ENCODE assay signal across 23 mouse cellular contexts in the genomic region with DNA sequence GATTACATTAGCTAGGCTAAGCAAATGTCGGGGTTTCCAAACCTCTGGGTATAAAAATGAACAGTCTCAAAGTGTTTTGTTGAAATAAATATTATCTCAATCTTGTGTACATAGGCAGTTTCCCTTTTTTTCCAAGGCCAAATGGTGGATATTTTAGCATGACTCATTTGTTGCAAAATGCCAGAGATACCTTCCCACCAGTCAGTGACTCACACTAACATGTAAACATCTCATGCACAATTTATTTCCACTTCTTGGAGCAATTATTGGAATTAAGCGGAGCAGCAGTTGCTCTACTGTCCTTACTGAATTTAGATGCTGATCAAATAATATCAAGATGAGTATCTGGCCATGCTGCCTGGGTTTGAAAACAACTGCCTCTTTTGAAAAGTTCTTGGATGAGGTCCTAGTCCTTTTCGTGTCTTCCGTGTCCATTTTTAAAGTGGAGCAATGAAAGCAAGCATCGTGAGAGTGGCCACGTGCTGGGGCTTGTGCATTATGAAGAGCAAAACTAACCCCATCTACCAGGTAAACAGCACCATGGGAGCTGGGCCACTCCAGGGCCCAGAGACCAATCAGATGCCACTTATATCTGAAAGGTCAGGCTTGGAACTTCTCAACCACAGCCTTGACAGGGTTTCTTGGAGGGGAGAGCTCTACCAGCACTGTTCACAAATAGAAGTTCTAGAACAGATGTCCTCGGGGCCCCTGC. TPM values are rescaled to one million over a fixed set of nuclear protein-coding genes. Genes with fewer than 3 reads are reported as not detected.
A peak's percentile ranks its signal among the peaks of the same experiment; 100 is the strongest.
DNase-seq lines count a peak whose midpoint lies in the region; TF ChIP-seq lines count a peak whose summit lies in the region.
"Had no signal": no experiment of that assay in that cellular context is flagged by ENCODE, and none has a peak within 500 bp of the region (broad histone marks: within the 10 kb centered on the region; RNA-seq: fewer than 3 reads in every experiment).

No protein-coding gene starts in this region.

- TF ChIP-seq CTCF in layer of hippocampus, adult 2 months (conservative IDR thresholded peaks at IDR 0.05): no peak
- no peak for TF ChIP-seq CTCF in C2C12 (IDR thresholded peaks at IDR 0.05; ENCODE audit: control insufficient read depth, insufficient read depth, insufficient read length)

- no peak for DNase-seq in layer of hippocampus, adult 2 months (ENCODE audit: low spot score in 2 of 2)
- DNase-seq in layer of hippocampus, postnatal 36 days: no peak
- DNase-seq in 3134 (ENCODE audit: extremely low read depth, insufficient read length, low spot score): peak; percentile 45
- peak; percentile 68 for DNase-seq in fibroblast of lung, adult 2 months (ENCODE audit: low read depth)
- no peak for DNase-seq in spleen, postnatal 14 days (ENCODE audit: low spot score in 2 of 2)
- no peak for DNase-seq in B cell, adult 2 months
- DNase-seq in right cerebral cortex, adult 2 months (ENCODE audit: low spot score in 2 of 2): no peak
- DNase-seq: adrenal gland, postnatal 10 days; cerebellum, adult 11-12 months; cerebellum, postnatal 36 days; gastrocnemius, postnatal 36 days; left cerebral cortex, postnatal 4 days; liver; right cerebral cortex, postnatal 25 days; thymus, postnatal 25 days had no signal

- no peaks in the 10 kb centered on the region for H3K36me3 ChIP-seq in C2C12 (ENCODE audit: control insufficient read depth, insufficient read depth)
- H3K36me3 ChIP-seq: G1E; heart, embryonic 10.5 days; hindbrain, embryonic 10.5 days; kidney, embryonic 15.5 days; midbrain, embryonic 13.5 days had no signal

- no peaks in the 10 kb centered on the region for H3K79me2 ChIP-seq in C2C12 (ENCODE audit: control insufficient read depth, insufficient read depth)

- H3K79me3 ChIP-seq in C2C12 (ENCODE audit: low read depth): no peaks in the 10 kb centered on the region

- H3ac ChIP-seq in C2C12 (ENCODE audit: control insufficient read depth, insufficient read length, low read depth): no peak overlapping the region

- peak overlapping the region; percentile 8; the same call in 1 of the 2 replicates for H3K27ac ChIP-seq in layer of hippocampus, adult 2 months
- H3K27ac ChIP-seq: forebrain, embryonic 13.5 days; heart, embryonic 10.5 days; hindbrain, embryonic 10.5 days; hindbrain, postnatal 0 days; kidney, embryonic 15.5 days; midbrain, embryonic 13.5 days had no signal

- H3K4me3 ChIP-seq in layer of hippocampus, adult 2 months: no peak overlapping the region
- no peak overlapping the region for H3K4me3 ChIP-seq in C2C12 (ENCODE audit: insufficient read depth, poor library complexity, severe bottlenecking)
- H3K4me3 ChIP-seq: forebrain, embryonic 13.5 days; heart, embryonic 10.5 days; hindbrain, embryonic 10.5 days; kidney, embryonic 15.5 days; midbrain, embryonic 13.5 days had no signal

- no peaks in the 10 kb centered on the region for H3K27me3 ChIP-seq in C2C12 (ENCODE audit: control insufficient read depth, insufficient read depth, insufficient read length)
- H3K27me3 ChIP-seq: forebrain, embryonic 13.5 days; kidney, embryonic 15.5 days; midbrain, embryonic 13.5 days had no signal

TF ChIP-seq in C2C12, 6 proteins besides CTCF, POLR2A, EP300 and RAD21:
- TF ChIP-seq CEBPB (IDR thresholded peaks at IDR 0.05; ENCODE audit: low read depth) (peak; percentile 95), USF1 (IDR thresholded peaks at IDR 0.05; ENCODE audit: low read depth) (peak; percentile 5), MAX (IDR thresholded peaks at IDR 0.05) (no peak), FOSL1 (IDR thresholded peaks at IDR 0.05; ENCODE audit: insufficient read depth, low read length, poor library complexity, severe bottlenecking) (peak; percentile 95)

RNA-seq across cellular contexts. Expression of gene Tes, which starts 54.7 kb away (rescaled TPM):
- total RNA-seq in layer of hippocampus, adult 2 months (2021): 1 to 10 TPM; 1.8 to 2.8 TPM
- total RNA-seq in layer of hippocampus, postnatal 36 days (2021): 1 to 10 TPM; 2.2 to 2.7 TPM
- polyA plus RNA-seq in C2C12 (2012; fragmentation: generic; extraction: Trizol): 112 TPM
- polyA plus RNA-seq: G1E had no signal

Comparison
In these comparisons a context has a peak if more than half of its experiments do, and no peak if none do; other contexts are left out.
1. DNase-seq: peak in 3134 (single experiment) and fibroblast of lung, adult 2 months (single experiment); none in layer of hippocampus, adult 2 months (0 of 2), layer of hippocampus, postnatal 36 days (0 of 2), spleen, postnatal 14 days (0 of 2), B cell, adult 2 months (0 of 2) and right cerebral cortex, adult 2 months (0 of 2).